Mouse (Mus musculus): Measurements from ENCODE around the gene Tmod4.

DNA sequence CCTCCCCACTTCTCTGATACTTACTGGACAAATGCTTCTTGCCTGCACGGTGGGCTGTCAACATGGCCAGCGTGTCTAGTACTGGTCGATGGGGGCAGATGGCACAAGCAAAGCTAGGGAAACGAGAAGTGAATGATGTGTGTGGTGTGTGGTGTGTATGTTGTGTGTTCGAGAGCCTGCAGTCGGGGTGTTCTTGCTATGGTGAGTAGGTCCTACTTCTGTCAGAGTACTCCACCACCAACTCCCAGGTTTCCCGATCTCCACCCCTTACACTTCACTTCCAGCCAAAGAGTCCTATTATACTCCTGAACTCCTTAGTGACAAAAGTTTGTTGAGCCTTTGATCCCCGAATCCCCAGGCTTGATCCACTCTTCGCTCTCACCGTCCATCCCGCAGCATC is 8.9 kb downstream of the Tmod4 start:
- TF ChIP-seq CTCF (IDR thresholded peaks at IDR 0.05; ENCODE audit: low read depth), result no peak
- TF ChIP-seq EP300 (IDR thresholded peaks at IDR 0.05; ENCODE audit: low read depth), result no peak
